ENCODE assay signal across 8 mouse cellular contexts in the genomic region with DNA sequence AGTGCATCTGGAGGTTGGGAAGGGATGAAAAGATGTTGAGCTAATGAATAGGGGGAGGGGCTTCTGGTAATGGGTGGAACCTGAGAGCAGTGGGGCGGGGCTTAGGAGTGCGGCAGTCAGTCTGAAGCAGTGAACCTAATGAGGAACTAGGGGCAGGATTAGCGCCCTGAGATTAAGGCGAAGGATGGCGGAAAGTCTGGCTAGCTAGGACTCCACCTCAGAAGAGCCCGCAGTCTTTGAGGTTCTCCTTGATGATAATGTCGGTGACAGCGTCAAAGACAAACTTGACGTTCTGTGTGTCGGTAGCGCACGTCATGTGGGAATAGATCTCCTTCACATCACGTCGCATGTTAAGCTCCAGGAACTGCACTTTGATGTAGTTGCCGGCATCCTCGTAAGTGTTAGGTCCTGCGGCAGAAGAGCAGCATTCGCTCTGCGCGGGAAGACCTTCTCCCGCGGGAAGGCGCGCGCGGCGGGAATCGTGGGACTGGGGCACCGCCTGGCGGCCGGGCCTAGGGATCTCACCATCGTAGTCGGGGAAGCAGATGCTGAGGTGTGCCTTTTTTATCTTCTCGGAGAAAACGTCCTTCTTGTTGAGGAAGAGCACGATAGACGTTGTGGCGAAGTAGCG. TPM values are rescaled to one million over a fixed set of nuclear protein-coding genes. Genes with fewer than 3 reads are reported as not detected.
DNase-seq lines count a peak whose midpoint lies in the region; ATAC-seq and TF ChIP-seq lines count a peak whose summit lies in the region.

No protein-coding gene starts in this region.

- TF ChIP-seq EP300 in liver, embryonic 14.5 days (IDR thresholded peaks at IDR 0.05; ENCODE audit: low read depth): no peak
- no peak for TF ChIP-seq EP300 in stomach, postnatal 0 days (optimal IDR thresholded peaks at IDR 0.05)

- DNase-seq in layer of hippocampus, adult 11-12 months (ENCODE audit: low spot score): peak; percentile 58
- DNase-seq in layer of hippocampus, adult 9-11 months: no peak
- peak; percentile 85 for DNase-seq in embryonic facial prominence, embryonic 11.5 days (ENCODE audit: low spot score)
- no peak for DNase-seq in liver, embryonic 14.5 days (ENCODE audit: low read depth in 3 of 3, low spot score in 3 of 3)
- peak; percentile 87 for DNase-seq in neural tube, embryonic 11.5 days (ENCODE audit: low spot score)
- DNase-seq in stomach, postnatal 0 days (ENCODE audit: low spot score): peak; percentile 81

- ATAC-seq in embryonic facial prominence, embryonic 11.5 days (replicated peaks; ENCODE audit: insufficient number of reproducible peaks, low FRiP score, low TSS enrichment, low read depth): 0 out of 2 replicates have a peak, but pooled peaks have one; percentile 17
- ATAC-seq in heart, embryonic 11.5 days (replicated peaks; ENCODE audit: insufficient number of reproducible peaks, low FRiP score, low TSS enrichment): no peak; the same call in 1 of the 2 replicates
- ATAC-seq in kidney, embryonic 15.5 days (replicated peaks; ENCODE audit: low FRiP score): peak; percentile 30; the same call in 1 of the 2 replicates
- ATAC-seq in liver, embryonic 14.5 days (ENCODE audit: insufficient read depth): peak; percentile 31; the same call in 1 of the 2 replicates
- ATAC-seq in neural tube, embryonic 11.5 days (ENCODE audit: insufficient read depth, low FRiP score, low TSS enrichment): peak; percentile 67
- ATAC-seq in stomach, postnatal 0 days (ENCODE audit: low FRiP score, low TSS enrichment): peak; percentile 58; the same call in 1 of the 2 replicates

- H3K27ac ChIP-seq in embryonic facial prominence, embryonic 11.5 days (replicated peaks; ENCODE audit: low read depth, low read length): no peak overlapping the region
- H3K27ac ChIP-seq in heart, embryonic 11.5 days (ENCODE audit: low read depth, low read length): no peak overlapping the region
- H3K27ac ChIP-seq in kidney, embryonic 15.5 days: no peak overlapping the region
- H3K27ac ChIP-seq in liver, embryonic 14.5 days: no peak overlapping the region
- H3K27ac ChIP-seq in neural tube, embryonic 11.5 days (ENCODE audit: low read depth, low read length): no peak overlapping the region
- no peak overlapping the region for H3K27ac ChIP-seq in stomach, postnatal 0 days (replicated peaks)

- under 1% methylated on average over 39 of the region's 39 CpGs for WGBS in embryonic facial prominence, embryonic 11.5 days
- 2% methylated on average over 39 of the region's 39 CpGs for WGBS in heart, embryonic 11.5 days (ENCODE audit: insufficient replicate concordance)
- under 1% methylated on average over 39 of the region's 39 CpGs for WGBS in kidney, embryonic 15.5 days
- WGBS in liver, embryonic 14.5 days (ENCODE audit: insufficient replicate concordance): 1% methylated on average over 39 of the region's 39 CpGs
- WGBS in neural tube, embryonic 11.5 days: under 1% methylated on average over 39 of the region's 39 CpGs
- WGBS in stomach, postnatal 0 days: under 1% methylated on average over 39 of the region's 39 CpGs

- peak; percentile 81 for TF ChIP-seq CTCF in liver, embryonic 14.5 days (IDR thresholded peaks at IDR 0.05; ENCODE audit: low read depth)
- peak; percentile 96 for TF ChIP-seq CTCF in stomach, postnatal 0 days (IDR thresholded peaks at IDR 0.05; ENCODE audit: low read depth)

- peak overlapping the region; percentile 32 for H3K4me3 ChIP-seq in embryonic facial prominence, embryonic 11.5 days (ENCODE audit: low read depth, low read length)
- peak overlapping the region; percentile 34 for H3K4me3 ChIP-seq in heart, embryonic 11.5 days (ENCODE audit: low read depth, low read length)
- H3K4me3 ChIP-seq in kidney, embryonic 15.5 days (replicated peaks): peak overlapping the region; percentile 36
- H3K4me3 ChIP-seq in liver, embryonic 14.5 days (ENCODE audit: insufficient read depth in 1 of 2, low read depth in 2 of 2, low read length in 2 of 2): peak overlapping the region; percentile 1 to 21; a peak in 2 of 4 replicates
- H3K4me3 ChIP-seq in neural tube, embryonic 11.5 days (ENCODE audit: low read depth, low read length): peak overlapping the region; percentile 28
- H3K4me3 ChIP-seq in stomach, postnatal 0 days (ENCODE audit: low read depth, low read length): peak overlapping the region; percentile 23

- no peaks in the 10 kb centered on the region for H3K36me3 ChIP-seq in embryonic facial prominence, embryonic 11.5 days (replicated peaks; ENCODE audit: control insufficient read depth, insufficient read depth, low read depth, low read length)
- no peaks in the 10 kb centered on the region for H3K36me3 ChIP-seq in heart, embryonic 11.5 days (ENCODE audit: control insufficient read depth, insufficient read depth, low read length)
- no peaks in the 10 kb centered on the region for H3K36me3 ChIP-seq in kidney, embryonic 15.5 days
- no peaks in the 10 kb centered on the region for H3K36me3 ChIP-seq in liver, embryonic 14.5 days (replicated peaks; ENCODE audit: control insufficient read depth, insufficient read depth, low read depth)
- H3K36me3 ChIP-seq in neural tube, embryonic 11.5 days (ENCODE audit: control insufficient read depth, insufficient read depth, low read length): no peaks in the 10 kb centered on the region
- no peaks in the 10 kb centered on the region for H3K36me3 ChIP-seq in stomach, postnatal 0 days (ENCODE audit: control insufficient read depth, insufficient read depth, low read length)

- H3K4me1 ChIP-seq in embryonic facial prominence, embryonic 11.5 days (ENCODE audit: control insufficient read depth, insufficient read depth, low read length): 0 out of 2 replicates have a peak, but pooled peaks cover 4% of the 10 kb centered on the region
- H3K4me1 ChIP-seq in heart, embryonic 11.5 days (ENCODE audit: control insufficient read depth, insufficient read depth, low read length): 0 out of 2 replicates have a peak, but pooled peaks cover 8% of the 10 kb centered on the region
- peaks cover 29% of the 10 kb centered on the region for H3K4me1 ChIP-seq in kidney, embryonic 15.5 days
- H3K4me1 ChIP-seq in liver, embryonic 14.5 days (replicated peaks; ENCODE audit: control insufficient read depth in 2 of 2, insufficient read depth in 2 of 2, low read length in 1 of 2): peaks cover 0 to 7% of the 10 kb centered on the region in 2 experiments; a peak in 2 of 4 replicates
- peaks cover 4% of the 10 kb centered on the region for H3K4me1 ChIP-seq in neural tube, embryonic 11.5 days (ENCODE audit: control insufficient read depth, insufficient read depth, low read length)
- no peaks in the 10 kb centered on the region for H3K4me1 ChIP-seq in stomach, postnatal 0 days (replicated peaks; ENCODE audit: control insufficient read depth, insufficient read depth)

- peak overlapping the region; percentile 34; the same call in 1 of the 2 replicates for H3K9ac ChIP-seq in embryonic facial prominence, embryonic 11.5 days (replicated peaks; ENCODE audit: low read length)
- H3K9ac ChIP-seq in heart, embryonic 11.5 days (ENCODE audit: low read depth, low read length): no peak overlapping the region; the same call in 1 of the 2 replicates
- 0 out of 2 replicates have a peak overlapping the region, but pooled peaks have one; percentile 7 for H3K9ac ChIP-seq in kidney, embryonic 15.5 days
- no peak overlapping the region for H3K9ac ChIP-seq in liver, embryonic 14.5 days (replicated peaks)
- H3K9ac ChIP-seq in neural tube, embryonic 11.5 days (ENCODE audit: low read length): peak overlapping the region; percentile 35; the same call in 1 of the 2 replicates
- no peak overlapping the region for H3K9ac ChIP-seq in stomach, postnatal 0 days (ENCODE audit: low read length)

- H3K4me2 ChIP-seq in embryonic facial prominence, embryonic 11.5 days (ENCODE audit: low read depth, low read length): peak overlapping the region; percentile 58
- H3K4me2 ChIP-seq in heart, embryonic 11.5 days: peak overlapping the region; percentile 65
- H3K4me2 ChIP-seq in kidney, embryonic 15.5 days: peak overlapping the region; percentile 71
- peak overlapping the region; percentile 54 for H3K4me2 ChIP-seq in liver, embryonic 14.5 days (ENCODE audit: low read depth)
- peak overlapping the region; percentile 64 for H3K4me2 ChIP-seq in neural tube, embryonic 11.5 days (ENCODE audit: low read depth)
- peak overlapping the region; percentile 55 for H3K4me2 ChIP-seq in stomach, postnatal 0 days (replicated peaks; ENCODE audit: low read depth)

- peaks cover 18% of the 10 kb centered on the region for H3K27me3 ChIP-seq in embryonic facial prominence, embryonic 11.5 days (ENCODE audit: control insufficient read depth, insufficient read depth, low read length)
- peaks cover 51% of the 10 kb centered on the region for H3K27me3 ChIP-seq in heart, embryonic 11.5 days (ENCODE audit: control insufficient read depth, insufficient read depth, low read length)
- H3K27me3 ChIP-seq in kidney, embryonic 15.5 days: peaks cover 43% of the 10 kb centered on the region
- H3K27me3 ChIP-seq in liver, embryonic 14.5 days (ENCODE audit: control insufficient read depth, insufficient read depth, low read length): peaks cover 33% of the 10 kb centered on the region
- H3K27me3 ChIP-seq in neural tube, embryonic 11.5 days (ENCODE audit: control insufficient read depth, insufficient read depth, low read length): peaks cover 30% of the 10 kb centered on the region
- peaks cover 7% of the 10 kb centered on the region; the same call in 1 of the 2 replicates for H3K27me3 ChIP-seq in stomach, postnatal 0 days (ENCODE audit: control insufficient read depth, insufficient read depth, low read length)

- H3K9me3 ChIP-seq in embryonic facial prominence, embryonic 11.5 days (replicated peaks; ENCODE audit: control insufficient read depth, low read length): no peaks in the 10 kb centered on the region
- no peaks in the 10 kb centered on the region for H3K9me3 ChIP-seq in heart, embryonic 11.5 days (replicated peaks; ENCODE audit: control insufficient read depth, low read length)
- H3K9me3 ChIP-seq in kidney, embryonic 15.5 days (replicated peaks): no peaks in the 10 kb centered on the region
- H3K9me3 ChIP-seq in liver, embryonic 14.5 days (ENCODE audit: control insufficient read depth, low read length): no peaks in the 10 kb centered on the region
- H3K9me3 ChIP-seq in neural tube, embryonic 11.5 days (ENCODE audit: control insufficient read depth, low read length): no peaks in the 10 kb centered on the region
- no peaks in the 10 kb centered on the region for H3K9me3 ChIP-seq in stomach, postnatal 0 days (ENCODE audit: control insufficient read depth, low read length)

RNA-seq across cellular contexts. Expression of gene Gnat1, which starts 3.7 kb away (rescaled TPM):
- polyA plus RNA-seq in embryonic facial prominence, embryonic 11.5 days (2014; fragmentation: Nextera tagmentation; extraction: Ambion mirVana): 1.4 TPM in 1 of 2 replicates, not detected in the other
- polyA plus RNA-seq in heart, embryonic 11.5 days (2014; fragmentation: Nextera tagmentation; extraction: Ambion mirVana): 0.42 and 1.2 TPM in 2 replicates
- polyA plus RNA-seq in kidney, embryonic 15.5 days (2015; fragmentation: Nextera tagmentation; extraction: Ambion mirVana): 3.9 and 4.6 TPM in 2 replicates
- not detected in 2 replicates for polyA plus RNA-seq in liver, embryonic 14.5 days (2012; rRNA removed)
- polyA plus RNA-seq in liver, embryonic 14.5 days (2014; fragmentation: Nextera tagmentation; extraction: Ambion mirVana): 0.62 and 0.76 TPM in 2 replicates
- polyA plus RNA-seq in neural tube, embryonic 11.5 days (2014; fragmentation: Nextera tagmentation; extraction: Ambion mirVana): 1.9 and 2.4 TPM in 2 replicates
- 2.1 and 2.9 TPM in 2 replicates for polyA plus RNA-seq in stomach, postnatal 0 days (2015; fragmentation: Nextera tagmentation; extraction: Ambion mirVana)

RNA-seq across cellular contexts. Expression of gene Slc38a3, which starts 6.5 kb away (rescaled TPM):
- 7.0 and 7.6 TPM in 2 replicates for polyA plus RNA-seq in embryonic facial prominence, embryonic 11.5 days (2014; fragmentation: Nextera tagmentation; extraction: Ambion mirVana)
- 2.8 and 3.3 TPM in 2 replicates for polyA plus RNA-seq in heart, embryonic 11.5 days (2014; fragmentation: Nextera tagmentation; extraction: Ambion mirVana)
- 7.1 and 8.1 TPM in 2 replicates for polyA plus RNA-seq in kidney, embryonic 15.5 days (2015; fragmentation: Nextera tagmentation; extraction: Ambion mirVana)
- polyA plus RNA-seq in liver, embryonic 14.5 days (2012; rRNA removed): 23.5 and 25.0 TPM in 2 replicates
- 15.7 and 19.7 TPM in 2 replicates for polyA plus RNA-seq in liver, embryonic 14.5 days (2014; fragmentation: Nextera tagmentation; extraction: Ambion mirVana)
- 6.8 and 7.2 TPM in 2 replicates for polyA plus RNA-seq in neural tube, embryonic 11.5 days (2014; fragmentation: Nextera tagmentation; extraction: Ambion mirVana)
- polyA plus RNA-seq in stomach, postnatal 0 days (2015; fragmentation: Nextera tagmentation; extraction: Ambion mirVana): 0.95 and 1.1 TPM in 2 replicates

RNA-seq across cellular contexts. Expression of gene Sema3f, which starts 34.5 kb away (rescaled TPM):
- polyA plus RNA-seq in embryonic facial prominence, embryonic 11.5 days (2014; fragmentation: Nextera tagmentation; extraction: Ambion mirVana): 17.6 and 17.7 TPM in 2 replicates
- polyA plus RNA-seq in heart, embryonic 11.5 days (2014; fragmentation: Nextera tagmentation; extraction: Ambion mirVana): 4.6 and 5.8 TPM in 2 replicates
- 21.3 and 23.9 TPM in 2 replicates for polyA plus RNA-seq in kidney, embryonic 15.5 days (2015; fragmentation: Nextera tagmentation; extraction: Ambion mirVana)
- polyA plus RNA-seq in liver, embryonic 14.5 days (2012; rRNA removed): 3.1 and 3.5 TPM in 2 replicates
- 0.69 and 1.1 TPM in 2 replicates for polyA plus RNA-seq in liver, embryonic 14.5 days (2014; fragmentation: Nextera tagmentation; extraction: Ambion mirVana)
- 15.3 and 17.0 TPM in 2 replicates for polyA plus RNA-seq in neural tube, embryonic 11.5 days (2014; fragmentation: Nextera tagmentation; extraction: Ambion mirVana)
- polyA plus RNA-seq in stomach, postnatal 0 days (2015; fragmentation: Nextera tagmentation; extraction: Ambion mirVana): 11.7 and 15.1 TPM in 2 replicates

RNA-seq across cellular contexts. Expression of gene Gnai2, which starts 40.6 kb away (rescaled TPM):
- polyA plus RNA-seq in embryonic facial prominence, embryonic 11.5 days (2014; fragmentation: Nextera tagmentation; extraction: Ambion mirVana): 369 and 379 TPM in 2 replicates
- polyA plus RNA-seq in heart, embryonic 11.5 days (2014; fragmentation: Nextera tagmentation; extraction: Ambion mirVana): 308 and 316 TPM in 2 replicates
- 403 and 424 TPM in 2 replicates for polyA plus RNA-seq in kidney, embryonic 15.5 days (2015; fragmentation: Nextera tagmentation; extraction: Ambion mirVana)
- polyA plus RNA-seq in liver, embryonic 14.5 days (2012; rRNA removed): 94.3 and 124 TPM in 2 replicates
- polyA plus RNA-seq in liver, embryonic 14.5 days (2014; fragmentation: Nextera tagmentation; extraction: Ambion mirVana): 137 and 138 TPM in 2 replicates
- polyA plus RNA-seq in neural tube, embryonic 11.5 days (2014; fragmentation: Nextera tagmentation; extraction: Ambion mirVana): 434 and 452 TPM in 2 replicates
- polyA plus RNA-seq in stomach, postnatal 0 days (2015; fragmentation: Nextera tagmentation; extraction: Ambion mirVana): 189 and 195 TPM in 2 replicates

Comparison
In these comparisons a context has a peak if more than half of its experiments do, and no peak if none do; other contexts are left out.
1. DNase-seq: peak in layer of hippocampus, adult 11-12 months (single experiment), embryonic facial prominence, embryonic 11.5 days (single experiment), neural tube, embryonic 11.5 days (single experiment) and stomach, postnatal 0 days (single experiment); none in layer of hippocampus, adult 9-11 months (single experiment) and liver, embryonic 14.5 days (0 of 3).
2. H3K9ac ChIP-seq: peak in embryonic facial prominence, embryonic 11.5 days (single experiment), kidney, embryonic 15.5 days (single experiment) and neural tube, embryonic 11.5 days (single experiment); none in heart, embryonic 11.5 days (single experiment), liver, embryonic 14.5 days (single experiment) and stomach, postnatal 0 days (single experiment).
3. Peak in every context shown above with its lines, with median percentiles within 50 percentile points of each other: H3K4me2 ChIP-seq and H3K4me3 ChIP-seq.